Mouse (Mus musculus) cerebellum, adult 11 months (tissue): ENCODE data around the gene Ntrk3.

ENCODE experiments used
- DNase-seq: peaks from one replicate; pipeline ENCODE4 v3.0.0; 2022

Ntrk3 gene

GRCm38 (mm10) chr7:78737614-78738210 is at the start of gene Ntrk3:
Gene Ntrk3, minus strand, starts transcription at chr7:78738012.
- no peak for DNase-seq

GRCm38 (mm10) chr7:78785906-78786305 is 48.1 kb upstream of the Ntrk3 start:
- DNase-seq = no peak

GRCm38 (mm10) chr7:78782639-78783581 is 45.1 kb upstream of the Ntrk3 start, which contains the start of the genes Mrps11 and Mrpl46:
Gene Mrps11, plus strand, starts transcription at chr7:78783119.
Gene Mrpl46, minus strand, starts transcription at chr7:78783531.
- peak; percentile 83 for DNase-seq

- no peak for DNase-seq
Observed at GRCm38 (mm10) chr7:78778741-78779140, 40.9 kb upstream of the Ntrk3 start.

- DNase-seq = no peak
Observed at GRCm38 (mm10) chr7:78770936-78771335, 33.1 kb upstream of the Ntrk3 start.

- DNase-seq = no peak
Observed at GRCm38 (mm10) chr7:78769075-78769652, 31.4 kb upstream of the Ntrk3 start.

GRCm38 (mm10) chr7:78767929-78768531 is 30.2 kb upstream of the Ntrk3 start:
- no peak for DNase-seq

GRCm38 (mm10) chr7:78766019-78766683 is 28.3 kb upstream of the Ntrk3 start:
- DNase-seq = peak; percentile 86

- DNase-seq = peak; percentile 35
Observed at GRCm38 (mm10) chr7:78765215-78765631, 27.4 kb upstream of the Ntrk3 start.

- no peak for DNase-seq
Observed at GRCm38 (mm10) chr7:78763801-78764200, 26.0 kb upstream of the Ntrk3 start.

GRCm38 (mm10) chr7:78754458-78755000 is 16.7 kb upstream of the Ntrk3 start:
- no peak for DNase-seq

GRCm38 (mm10) chr7:78753752-78754457 is 16.1 kb upstream of the Ntrk3 start:
- DNase-seq = no peak

- DNase-seq = no peak
Observed at GRCm38 (mm10) chr7:78752961-78753360, 15.1 kb upstream of the Ntrk3 start.

GRCm38 (mm10) chr7:78743731-78744385 is 6.0 kb upstream of the Ntrk3 start:
- DNase-seq = no peak

- DNase-seq = no peak
Observed at GRCm38 (mm10) chr7:78739351-78740000, 1.7 kb upstream of the Ntrk3 start.

GRCm38 (mm10) chr7:78737196-78737595 is 616 bp downstream of the Ntrk3 start:
- DNase-seq = no peak

GRCm38 (mm10) chr7:78731391-78731790 is 6.4 kb downstream of the Ntrk3 start:
- DNase-seq = no peak

- no peak for DNase-seq
Observed at GRCm38 (mm10) chr7:78724591-78724990, 13.2 kb downstream of the Ntrk3 start.

- no peak for DNase-seq
Observed at GRCm38 (mm10) chr7:78722051-78722450, 15.8 kb downstream of the Ntrk3 start.

- no peak for DNase-seq
Observed at GRCm38 (mm10) chr7:78720989-78721816, 16.6 kb downstream of the Ntrk3 start.
